Mouse (Mus musculus): ENCODE data around the gene Oas2. TPM values are rescaled to one million over a fixed set of nuclear protein-coding genes. Genes with fewer than 3 reads are reported as not detected.

The Oas2 gene
- polyA plus RNA-seq (2017; shearing (Covaris generic)), result 1 to 10 TPM; 1.3 to 3.1 TPM

GRCm38 (mm10) chr5:120749688-120750087 lies at the start of gene Oas2:
Gene Oas2, minus strand, starts transcription at chr5:120749853.

DNA sequence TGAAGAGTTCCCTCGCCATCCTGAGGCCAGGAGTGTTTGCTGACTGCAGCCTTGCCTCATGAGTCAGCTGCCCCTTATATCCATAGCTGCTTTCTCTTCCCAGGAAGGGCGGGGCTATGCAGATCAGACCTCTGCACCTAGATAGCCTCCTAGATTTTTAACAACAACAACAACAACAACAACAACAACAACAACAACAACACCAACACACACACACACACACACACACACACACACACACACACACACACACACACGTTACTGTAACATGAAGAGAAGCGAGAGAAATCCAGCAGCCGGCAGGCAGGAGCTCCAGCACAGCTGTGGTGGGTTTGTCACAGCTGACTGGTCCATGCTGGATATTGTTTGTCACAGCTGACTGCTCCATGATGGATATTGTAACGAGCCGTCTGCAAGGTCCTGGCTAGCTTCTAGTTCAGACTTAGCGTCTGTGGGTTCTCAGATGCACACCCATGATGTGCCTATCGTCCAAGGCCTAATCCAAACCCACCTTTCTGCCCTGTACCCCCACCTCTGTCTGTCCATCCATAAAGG lies 45.9 kb upstream of the Oas2 start, which contains the start of gene Oas1e:
Oas1e (minus strand) TSS at position 51 of the 555 bp plus-strand sequence.

GRCm38 (mm10) chr5:120777478-120777877 lies 27.8 kb upstream of the Oas2 start, which contains the start of gene Oas3:
Gene Oas3, minus strand, starts transcription at chr5:120777661.

DNA sequence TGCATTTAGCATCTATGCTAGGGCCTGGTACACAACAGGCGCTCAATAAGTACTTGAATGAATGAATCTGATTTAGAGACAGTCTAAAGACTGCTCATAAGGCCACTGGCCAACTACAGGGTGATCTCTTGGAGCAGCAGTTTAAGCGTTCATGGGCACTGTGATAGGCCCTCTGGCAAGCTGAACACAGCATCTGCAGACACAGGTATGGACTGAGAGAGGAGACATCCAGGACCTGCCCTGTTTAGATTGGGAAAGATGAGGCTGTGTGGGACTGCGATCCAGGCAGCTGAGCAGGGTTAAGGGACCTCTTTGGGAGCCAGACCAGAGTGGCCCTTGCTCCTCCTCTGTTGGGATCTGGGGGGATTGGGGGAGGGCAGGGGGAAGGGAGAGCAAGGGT lies 37.8 kb downstream of the Oas2 start, which contains the start of gene Dtx1:
Dtx1 (minus strand) TSS at position 101 of the 400 bp plus-strand sequence.

Other genes starting within 250 kb of the Oas2 start
- 10 to 100 TPM; 36.8 to 42.6 TPM for gene Plbd2, start 246.2 kb downstream of the Oas2 start, polyA plus RNA-seq (2017; shearing (Covaris generic))
- gene Slc8b1, start 238.7 kb downstream of the Oas2 start, polyA plus RNA-seq (2017; shearing (Covaris generic)), result 10 to 100 TPM; 11.6 to 16.9 TPM
- gene Tpcn1, start 161.2 kb downstream of the Oas2 start, polyA plus RNA-seq (2017; shearing (Covaris generic)), result 10 to 100 TPM; 15.0 to 20.0 TPM
- gene Iqcd, start 160.8 kb downstream of the Oas2 start, polyA plus RNA-seq (2017; shearing (Covaris generic)), result under 1 TPM; 0.24 to 0.89 TPM
- gene Rita1, start 137.3 kb downstream of the Oas2 start, polyA plus RNA-seq (2017; shearing (Covaris generic)), result 1 to 10 TPM; 4.3 to 5.4 TPM
- 10 to 100 TPM; 61.0 to 81.8 TPM for gene Ddx54, start 137.1 kb downstream of the Oas2 start, polyA plus RNA-seq (2017; shearing (Covaris generic))
- gene Cfap73, start 115.6 kb downstream of the Oas2 start, polyA plus RNA-seq (2017; shearing (Covaris generic)), result under 1 TPM in 1 of 2 experiments, not detected in 1; 0.51 TPM
- 10 to 100 TPM; 11.8 to 13.8 TPM for gene Rasal1, start 101.0 kb downstream of the Oas2 start, polyA plus RNA-seq (2017; shearing (Covaris generic))
- 100 to 1,000 TPM; 178 to 347 TPM for gene Dtx1, start 37.9 kb downstream of the Oas2 start, polyA plus RNA-seq (2017; shearing (Covaris generic))
- gene Oas3, start 27.8 kb upstream of the Oas2 start, polyA plus RNA-seq (2017; shearing (Covaris generic)), result 10 to 100 TPM; 10.6 to 13.7 TPM
- under 1 TPM in 1 of 2 experiments, not detected in 1; 0.40 TPM for gene Oas1e, start 45.7 kb upstream of the Oas2 start, polyA plus RNA-seq (2017; shearing (Covaris generic))
- 10 to 100 TPM; 13.8 to 14.6 TPM for gene Oas1c, start 62.7 kb upstream of the Oas2 start, polyA plus RNA-seq (2017; shearing (Covaris generic))
- gene Oas1f, start 97.5 kb upstream of the Oas2 start, polyA plus RNA-seq (2017; shearing (Covaris generic)), result not detected
- gene Oas1h, start 111.6 kb upstream of the Oas2 start, polyA plus RNA-seq (2017; shearing (Covaris generic)), result under 1 TPM; 0.10 to 0.31 TPM
- 1 to 10 TPM in 1 of 2 experiments, under 1 TPM in 1; 0.71 to 1.7 TPM for gene Oas1g, start 137.8 kb upstream of the Oas2 start, polyA plus RNA-seq (2017; shearing (Covaris generic))
- gene Oas1a, start 157.7 kb upstream of the Oas2 start, polyA plus RNA-seq (2017; shearing (Covaris generic)), result 10 to 100 TPM in 1 of 2 experiments, 1 to 10 TPM in 1; 3.4 to 55.4 TPM
- not detected for gene Oas1d, start 164.7 kb upstream of the Oas2 start, polyA plus RNA-seq (2017; shearing (Covaris generic))

Measured in inflammation-experienced regulatory T-cells (primary cell).